Mouse (Mus musculus) MEL (cell line): ENCODE measurements around the gene Ikzf3. TPM values are rescaled to one million over a fixed set of nuclear protein-coding genes. Genes with fewer than 3 reads are reported as not detected.

Experiments used
- DNase-seq: peaks from one replicate; pipeline ENCODE4 v3.0.0; 2011; ENCODE audit warnings: low read depth, low spot score
- H3K27ac ChIP-seq: 2 replicates; pipeline ENCODE4 v1.5.1; 2012; ENCODE audit warnings: low read depth, mild to moderate bottlenecking, control low read depth, low read length, moderate library complexity; ENCODE audit not compliant: control insufficient read depth
- H3K27me3 ChIP-seq, 2 experiments: fragments of 150-350 bp in 1 of 2; sonication (generic) in 1 of 2; 2 replicates each; pipeline ENCODE4 v1.6.1; 2012; ENCODE audit warnings: low read length in 2 of 2, mild to moderate bottlenecking in 2 of 2, improper control_type of control experiment in 1 of 2, moderate library complexity in 1 of 2; ENCODE audit not compliant: insufficient read depth in 2 of 2, control insufficient read depth in 1 of 2
- H3K36me3 ChIP-seq, 2 experiments: 2 replicates each; pipeline ENCODE4 v1.6.1; 2012 to 2014; ENCODE audit warnings: low read length in 2 of 2, improper control_type of control experiment in 1 of 2, inconsistent platforms in 1 of 2, mild to moderate bottlenecking in 1 of 2; ENCODE audit not compliant: insufficient read depth in 2 of 2, control insufficient read depth in 1 of 2
- H3K4me1 ChIP-seq, 2 experiments: fragments of 150-350 bp in 1 of 2; sonication (generic) in 1 of 2; 2 replicates each; pipeline ENCODE4 v1.6.1; 2012; ENCODE audit warnings: low read length in 2 of 2, improper control_type of control experiment in 1 of 2, mild to moderate bottlenecking in 1 of 2; ENCODE audit not compliant: insufficient read depth in 2 of 2, control insufficient read depth in 1 of 2
- H3K4me3 ChIP-seq, 2 experiments: fragments of 150-350 bp in 1 of 2; sonication (generic) in 1 of 2; 2 replicates each; pipeline ENCODE4 v1.5.1; 2012; ENCODE audit warnings: low read depth in 2 of 2, low read length in 2 of 2, mild to moderate bottlenecking in 2 of 2, moderate library complexity in 2 of 2, control low read depth in 1 of 2, improper control_type of control experiment in 1 of 2; ENCODE audit not compliant: control insufficient read depth in 1 of 2, insufficient read depth in 1 of 2
- H3K79me2 ChIP-seq: 2 replicates; pipeline ENCODE4 v1.6.1; 2012; ENCODE audit warnings: mild to moderate bottlenecking, low read length, moderate library complexity; ENCODE audit not compliant: control insufficient read depth, poor library complexity, insufficient read depth
- H3K9ac ChIP-seq: 2 replicates; pipeline ENCODE4 v1.6.1; 2012; ENCODE audit warnings: low read depth, mild to moderate bottlenecking, control low read depth, low read length, moderate library complexity; ENCODE audit not compliant: control insufficient read depth, poor library complexity, severe bottlenecking
- H3K9me3 ChIP-seq: fragments of 150-350 bp; sonication (generic); replicated peaks from 2 replicates; pipeline ENCODE4 v1.6.1; 2012; ENCODE audit warnings: mild to moderate bottlenecking, low read length, improper control_type of control experiment, moderate library complexity; ENCODE audit not compliant: insufficient read depth
- BHLHE40 ChIP-seq: IDR thresholded peaks from 2 replicates; pipeline ENCODE4 v1.6.1; 2012; ENCODE audit warnings: low read depth, mild to moderate bottlenecking, inconsistent platforms, low read length, improper control_type of control experiment, borderline replicate concordance
- CHD2 ChIP-seq: IDR thresholded peaks from 2 replicates; pipeline ENCODE4 v1.6.1; 2011; ENCODE audit warnings: low read length, improper control_type of control experiment
- CTCF ChIP-seq, 3 experiments: IDR thresholded peaks in 2 of 3; conservative IDR thresholded peaks in 1 of 3; 2 replicates each; pipeline ENCODE4 v1.5.1; 2011 to 2012; ENCODE audit warnings: low read length in 3 of 3, low read depth in 2 of 3, mild to moderate bottlenecking in 2 of 3, improper control_type of control experiment in 1 of 3, inconsistent platforms in 1 of 3, mixed read lengths in 1 of 3, moderate library complexity in 1 of 3; ENCODE audit not compliant: control insufficient read depth in 1 of 3, insufficient read depth in 1 of 3, poor library complexity in 1 of 3, severe bottlenecking in 1 of 3
- EP300 ChIP-seq, 2 experiments: IDR thresholded peaks; 2 replicates each; pipeline ENCODE4 v1.6.1; 2011; ENCODE audit warnings: improper control_type of control experiment in 2 of 2, low read length in 2 of 2, low read depth in 1 of 2, mild to moderate bottlenecking in 1 of 2
- GATA1 ChIP-seq: IDR thresholded peaks from 2 replicates; pipeline ENCODE4 v1.6.1; 2011; ENCODE audit warnings: low read depth, low read length, improper control_type of control experiment
- HCFC1 ChIP-seq: IDR thresholded peaks from 2 replicates; pipeline ENCODE4 v1.6.1; 2012; ENCODE audit warnings: low read depth, mild to moderate bottlenecking, inconsistent platforms, low read length, improper control_type of control experiment, moderate library complexity
- JUND ChIP-seq: IDR thresholded peaks from 2 replicates; pipeline ENCODE4 v1.6.1; 2011; ENCODE audit warnings: low read depth, mild to moderate bottlenecking, improper control_type of control experiment, low read length
- KAT2A ChIP-seq: conservative IDR thresholded peaks from 2 replicates; pipeline ENCODE4 v1.6.1; 2012; ENCODE audit warnings: low read depth, low read length, improper control_type of control experiment, inconsistent platforms
- MAFK ChIP-seq: IDR thresholded peaks from 2 replicates; pipeline ENCODE4 v1.6.1; 2011; ENCODE audit warnings: low read depth, mild to moderate bottlenecking, low read length, improper control_type of control experiment, borderline replicate concordance
- MAX ChIP-seq: IDR thresholded peaks from 2 replicates; pipeline ENCODE4 v1.6.1; 2011; ENCODE audit warnings: low read length, improper control_type of control experiment
- MEF2A ChIP-seq: IDR thresholded peaks from 2 replicates; pipeline ENCODE4 v1.6.1; 2014; ENCODE audit warnings: low read depth, mild to moderate bottlenecking, inconsistent platforms, low read length, improper control_type of control experiment; ENCODE audit not compliant: poor library complexity, insufficient replicate concordance, severe bottlenecking; ENCODE audit errors: extremely low read depth
- MXI1 ChIP-seq: IDR thresholded peaks from 2 replicates; pipeline ENCODE4 v1.6.1; 2011; ENCODE audit warnings: mild to moderate bottlenecking, low read depth, low read length, improper control_type of control experiment
- MYC ChIP-seq: IDR thresholded peaks from 2 replicates; pipeline ENCODE4 v1.6.1; 2011; ENCODE audit warnings: low read depth, mild to moderate bottlenecking, low read length, improper control_type of control experiment, moderate library complexity
- NELFE ChIP-seq: IDR thresholded peaks from 2 replicates; pipeline ENCODE4 v1.6.1; 2011; ENCODE audit warnings: low read depth, low read length, improper control_type of control experiment
- POLR2A ChIP-seq, 2 experiments: IDR thresholded peaks; 2 replicates each; pipeline ENCODE4 v1.6.1; 2011 to 2012; ENCODE audit warnings: low read length in 2 of 2, mild to moderate bottlenecking in 2 of 2, control low read depth in 1 of 2, improper control_type of control experiment in 1 of 2, low read depth in 1 of 2, moderate library complexity in 1 of 2; ENCODE audit not compliant: control insufficient read depth in 1 of 2, insufficient read depth in 1 of 2, poor library complexity in 1 of 2
- POLR2AphosphoS2 ChIP-seq: IDR thresholded peaks from 2 replicates; pipeline ENCODE4 v1.6.1; 2011; ENCODE audit warnings: low read length, improper control_type of control experiment
- RAD21 ChIP-seq: IDR thresholded peaks from 2 replicates; pipeline ENCODE4 v1.6.1; 2011; ENCODE audit warnings: mild to moderate bottlenecking, low read depth, low read length, improper control_type of control experiment
- RCOR1 ChIP-seq: IDR thresholded peaks from 2 replicates; pipeline ENCODE4 v1.6.1; 2012; ENCODE audit warnings: low read depth, mild to moderate bottlenecking, inconsistent platforms, low read length, improper control_type of control experiment
- SIN3A ChIP-seq: IDR thresholded peaks from 2 replicates; pipeline ENCODE4 v1.6.1; 2012; ENCODE audit warnings: low read length, improper control_type of control experiment, inconsistent platforms
- SMC3 ChIP-seq: IDR thresholded peaks from 2 replicates; pipeline ENCODE4 v1.6.1; 2011; ENCODE audit warnings: low read depth, low read length, improper control_type of control experiment
- TAL1 ChIP-seq: IDR thresholded peaks from 2 replicates; pipeline ENCODE4 v1.6.1; 2012; ENCODE audit warnings: mild to moderate bottlenecking, inconsistent platforms, low read length, moderate library complexity, mixed read lengths
- TBP ChIP-seq: IDR thresholded peaks from 2 replicates; pipeline ENCODE4 v1.8.0; 2011; ENCODE audit warnings: low read depth, low read length, improper control_type of control experiment
- UBTF ChIP-seq: IDR thresholded peaks from 2 replicates; pipeline ENCODE4 v1.6.1; 2012; ENCODE audit warnings: low read depth, mild to moderate bottlenecking, inconsistent platforms, low read length, improper control_type of control experiment, moderate library complexity, borderline replicate concordance; ENCODE audit not compliant: insufficient read depth
- USF2 ChIP-seq, 2 experiments: IDR thresholded peaks; 2 replicates each; pipeline ENCODE4 v1.6.1; 2011 to 2012; ENCODE audit warnings: improper control_type of control experiment in 2 of 2, low read length in 2 of 2, borderline replicate concordance in 1 of 2, inconsistent platforms in 1 of 2, low read depth in 1 of 2, mild to moderate bottlenecking in 1 of 2; ENCODE audit not compliant: insufficient read depth in 1 of 2
- ZC3H11A ChIP-seq: IDR thresholded peaks from 2 replicates; pipeline ENCODE4 v1.6.1; 2012; ENCODE audit warnings: low read depth, mild to moderate bottlenecking, inconsistent platforms, low read length, improper control_type of control experiment
- ZKSCAN1 ChIP-seq: IDR thresholded peaks from 2 replicates; pipeline ENCODE4 v1.6.1; 2012; ENCODE audit warnings: low read depth, mild to moderate bottlenecking, inconsistent platforms, low read length, improper control_type of control experiment, moderate library complexity
- ZNF384 ChIP-seq: IDR thresholded peaks from 2 replicates; pipeline ENCODE4 v1.6.1; 2012; ENCODE audit warnings: low read depth, mild to moderate bottlenecking, inconsistent platforms, low read length, improper control_type of control experiment
- polyA plus RNA-seq, 2 experiments: library from polyadenylated mRNA; stranded (reverse) in 1 of 2; unstranded in 1 of 2; fragments of >175 nt in 1 of 2; fragments of >200 nt in 1 of 2; gene quantifications; 2 replicates each; pipeline versions ENCODE4 v1.2.1 to v1.2.4; 2012; ENCODE audit warnings: low replicate concordance in 2 of 2, low read depth in 1 of 2; ENCODE audit not compliant: insufficient read length in 2 of 2, insufficient read depth in 1 of 2, missing spikeins in 1 of 2
- total RNA-seq: library from RNA; depleted of rRNA; stranded (reverse); fragments of 300-350 nt; gene quantifications from 2 replicates; pipeline ENCODE4 v1.2.3, GENCODE M21; 2012

The Ikzf3 gene
- total and polyA plus RNA-seq, 3 experiments: 0.12 TPM; not detected in 2

DNA sequence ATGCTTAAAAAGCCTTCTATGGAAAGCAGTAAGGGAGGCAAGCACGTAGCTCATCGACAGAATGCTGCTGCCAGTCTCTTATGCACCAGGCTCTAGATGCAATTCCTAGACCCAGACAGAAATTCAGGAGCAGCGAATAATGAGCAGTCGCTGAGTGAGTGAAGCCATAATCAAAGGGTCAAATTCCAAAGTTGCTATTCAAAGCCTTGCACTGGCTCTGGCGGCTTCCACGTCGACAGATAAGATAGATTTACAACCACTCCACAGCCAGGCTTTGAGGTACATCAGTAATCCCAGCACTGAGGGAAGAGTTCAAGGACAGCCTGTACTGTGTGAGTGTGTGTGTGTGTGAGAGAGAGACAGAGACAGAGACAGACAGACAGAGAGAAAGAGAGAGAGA lies 15.1 kb upstream of the Ikzf3 start:
- Histone ChIP-seq H3K4me1 (no peaks in the 10 kb centered on the region), H3K9ac (no peak overlapping the region), H3K4me3 (no peak overlapping the region), H3K27ac (no peak overlapping the region)
- TF ChIP-seq ZKSCAN1 (no peak), HCFC1 (no peak), UBTF (no peak), MAFK (no peak), POLR2AphosphoS2 (no peak), SMC3 (no peak), NELFE (no peak), JUND (no peak), TBP (no peak), ZC3H11A (no peak), MXI1 (no peak), KAT2A (no peak), USF2 (IDR thresholded peaks at IDR 0.05; ENCODE audit: borderline replicate concordance in 1 of 2, insufficient read depth in 1 of 2, low read depth in 1 of 2, low read length in 2 of 2) (no peak), BHLHE40 (no peak), CTCF (IDR thresholded peaks at IDR 0.05 in 2 of 3, conservative IDR thresholded peaks at IDR 0.05 in 1 of 3; ENCODE audit: control insufficient read depth in 1 of 3, insufficient read depth in 1 of 3, low read depth in 2 of 3, low read length in 3 of 3, poor library complexity in 1 of 3, severe bottlenecking in 1 of 3) (no peak), MYC (no peak), RCOR1 (no peak), SIN3A (no peak)
- TF ChIP-seq, all 39 proteins: peak for 0
- H3K36me3 ChIP-seq: no peaks in the 10 kb centered on the region
- no peaks in the 10 kb centered on the region for H3K79me2 ChIP-seq
- DNase-seq: no peak
- H3K9me3 ChIP-seq: no peaks in the 10 kb centered on the region
- peaks cover 24 to 51% of the 10 kb centered on the region in 2 experiments for H3K27me3 ChIP-seq

DNA sequence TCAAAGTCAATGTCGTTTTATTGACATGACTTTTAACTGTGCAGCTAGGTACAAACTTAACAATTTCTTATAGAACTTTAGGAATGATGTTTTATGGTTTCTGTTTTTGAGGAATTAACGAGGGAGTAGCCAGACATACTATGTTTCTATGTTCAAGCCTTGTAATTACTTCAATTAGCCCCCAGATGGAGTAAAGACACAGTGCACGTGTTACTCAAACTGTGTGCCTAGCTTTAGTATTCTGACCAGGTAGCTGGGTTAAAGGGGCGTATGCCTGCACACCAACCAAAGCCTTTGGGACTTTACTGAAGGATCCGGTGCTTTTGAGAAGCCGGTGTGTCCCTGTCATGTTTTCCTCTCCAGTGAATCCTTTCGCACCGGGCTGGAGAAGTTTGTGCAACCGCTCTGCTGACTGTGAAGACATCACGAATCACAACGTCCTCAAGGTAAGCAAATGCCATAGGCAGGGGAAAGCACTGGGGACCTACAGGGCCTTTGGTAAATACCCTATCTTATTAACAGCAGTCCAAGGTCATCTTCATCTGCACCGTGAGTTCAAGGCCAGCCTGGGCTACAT lies 9.4 kb upstream of the Ikzf3 start:
- peaks cover 6 to 9% of the 10 kb centered on the region in 2 experiments for H3K4me1 ChIP-seq
- TF ChIP-seq HCFC1: no peak
- TF ChIP-seq EP300 (IDR thresholded peaks at IDR 0.05; ENCODE audit: low read depth in 1 of 2, low read length in 2 of 2): no peak
- no peak for TF ChIP-seq MAFK
- TF ChIP-seq SIN3A: 0 out of 2 replicates have a peak, but pooled peaks have one; percentile 20
- TF ChIP-seq TAL1: no peak
- TF ChIP-seq MYC: peak; percentile 91
- TF ChIP-seq RAD21: peak; percentile 85
- peak; percentile 96 for TF ChIP-seq SMC3
- peak; percentile 93 for TF ChIP-seq ZC3H11A
- TF ChIP-seq USF2 (IDR thresholded peaks at IDR 0.05; ENCODE audit: borderline replicate concordance in 1 of 2, insufficient read depth in 1 of 2, low read depth in 1 of 2, low read length in 2 of 2): no peak
- no peak for TF ChIP-seq POLR2A (IDR thresholded peaks at IDR 0.05; ENCODE audit: control insufficient read depth in 1 of 2, insufficient read depth in 1 of 2, low read depth in 1 of 2, low read length in 2 of 2, poor library complexity in 1 of 2)
- no peak for TF ChIP-seq MEF2A
- TF ChIP-seq CHD2: no peak
- TF ChIP-seq CTCF (IDR thresholded peaks at IDR 0.05 in 2 of 3, conservative IDR thresholded peaks at IDR 0.05 in 1 of 3; ENCODE audit: control insufficient read depth in 1 of 3, insufficient read depth in 1 of 3, low read depth in 2 of 3, low read length in 3 of 3, poor library complexity in 1 of 3, severe bottlenecking in 1 of 3): peak in 2 of 3 experiments; percentile 44 to 90; a peak in 3 of 6 replicates
- no peak for TF ChIP-seq ZNF384
- no peak for TF ChIP-seq GATA1
- TF ChIP-seq MAX: peak; percentile 83
- TF ChIP-seq, all 39 proteins: peak for 7
- peak; percentile 58 for DNase-seq
- Histone ChIP-seq H3K27me3 (peaks cover 10 to 26% of the 10 kb centered on the region in 2 experiments), H3K9me3 (no peaks in the 10 kb centered on the region), H3K9ac (no peak overlapping the region), H3K27ac (no peak overlapping the region), H3K4me3 (no peak overlapping the region), H3K36me3 (peaks cover 0 to 16% of the 10 kb centered on the region in 2 experiments; a peak in 2 of 4 replicates), H3K79me2 (no peaks in the 10 kb centered on the region; the same call in 1 of the 2 replicates)
